Mouse (Mus musculus): ENCODE measurements around the gene Mtrf1l. TPM values are rescaled to one million over a fixed set of nuclear protein-coding genes. Genes with fewer than 3 reads are reported as not detected.
A peak's percentile ranks its signal among the peaks of the same experiment; 100 is the strongest.

The Mtrf1l gene
- polyA plus RNA-seq, 1 experiment from 2014 or later = 8.4 TPM

DNA sequence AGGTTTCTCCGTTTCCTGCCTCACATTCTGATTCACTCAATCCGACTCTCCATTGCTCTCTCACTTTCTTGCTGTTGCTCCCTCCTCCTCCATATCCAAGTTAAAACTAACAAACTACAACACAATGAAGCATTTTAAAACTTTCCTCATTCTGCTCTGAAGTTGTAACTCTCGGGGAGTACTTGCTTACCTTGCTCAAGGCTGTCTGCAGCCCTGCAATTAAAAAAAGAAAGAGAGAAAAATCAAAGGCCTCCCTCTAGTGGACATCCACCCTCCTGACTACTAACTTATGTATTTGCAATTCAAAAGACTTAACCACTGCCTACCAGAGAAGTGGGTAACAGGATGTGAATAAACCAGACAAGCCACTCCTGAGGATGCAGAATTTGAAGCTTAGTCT is 1.1 kb upstream of the Mtrf1l start:
- no peaks in the 10 kb centered on the region for H3K36me3 ChIP-seq (ENCODE audit: control insufficient read depth, insufficient read depth, low read length)
- H3K4me3 ChIP-seq (ENCODE audit: low read depth, low read length) = peak overlapping the region; percentile 84
- no peak for ATAC-seq (ENCODE audit: low FRiP score, low TSS enrichment)
- peak; percentile 43 for DNase-seq (ENCODE audit: low spot score)
- H3K27ac ChIP-seq (replicated peaks) = peak overlapping the region; percentile 83
- 0% methylated on average over 3 of the region's 3 CpGs for WGBS
- H3K27me3 ChIP-seq (ENCODE audit: control insufficient read depth, insufficient read depth, low read length) = no peaks in the 10 kb centered on the region
- peak overlapping the region; percentile 77 for H3K4me2 ChIP-seq (replicated peaks; ENCODE audit: low read depth)
- H3K4me1 ChIP-seq (replicated peaks; ENCODE audit: control insufficient read depth, insufficient read depth) = peaks cover 6% of the 10 kb centered on the region; the same call in 1 of the 2 replicates
- no peaks in the 10 kb centered on the region for H3K9me3 ChIP-seq (ENCODE audit: control insufficient read depth, low read length)
- H3K9ac ChIP-seq (ENCODE audit: low read length) = peak overlapping the region; percentile 45
- TF ChIP-seq EP300 (optimal IDR thresholded peaks at IDR 0.05) (no peak), CTCF (IDR thresholded peaks at IDR 0.05; ENCODE audit: low read depth) (peak; percentile 81)

DNA sequence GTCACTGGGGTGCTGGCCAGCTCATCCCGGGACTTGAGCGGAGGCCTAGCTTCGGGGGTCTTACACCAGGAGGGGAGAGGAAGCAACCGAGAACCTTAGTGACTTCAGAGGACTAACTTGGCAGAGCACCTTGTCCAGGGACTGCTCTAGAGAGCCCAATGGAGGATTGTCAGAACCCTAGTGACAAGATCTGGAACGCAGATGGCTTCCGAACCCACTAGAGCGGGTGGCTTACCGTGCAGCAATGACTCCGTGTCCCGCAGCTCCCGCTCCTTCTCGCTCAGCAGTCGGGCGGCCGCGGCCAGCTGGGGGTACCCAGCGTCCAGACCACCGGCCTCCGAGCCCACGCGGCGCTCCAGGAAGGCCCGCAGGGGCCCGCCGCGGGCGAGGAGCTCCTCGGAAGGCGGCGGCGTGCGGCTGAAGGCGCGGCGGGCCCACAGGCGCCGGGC is 395 bp downstream of the Mtrf1l start:
- TF ChIP-seq EP300 (optimal IDR thresholded peaks at IDR 0.05) = no peak
- TF ChIP-seq CTCF (IDR thresholded peaks at IDR 0.05; ENCODE audit: low read depth) = no peak
- peak; percentile 18 for ATAC-seq (ENCODE audit: low FRiP score, low TSS enrichment)
- no peaks in the 10 kb centered on the region for H3K27me3 ChIP-seq (ENCODE audit: control insufficient read depth, insufficient read depth, low read length)

DNA sequence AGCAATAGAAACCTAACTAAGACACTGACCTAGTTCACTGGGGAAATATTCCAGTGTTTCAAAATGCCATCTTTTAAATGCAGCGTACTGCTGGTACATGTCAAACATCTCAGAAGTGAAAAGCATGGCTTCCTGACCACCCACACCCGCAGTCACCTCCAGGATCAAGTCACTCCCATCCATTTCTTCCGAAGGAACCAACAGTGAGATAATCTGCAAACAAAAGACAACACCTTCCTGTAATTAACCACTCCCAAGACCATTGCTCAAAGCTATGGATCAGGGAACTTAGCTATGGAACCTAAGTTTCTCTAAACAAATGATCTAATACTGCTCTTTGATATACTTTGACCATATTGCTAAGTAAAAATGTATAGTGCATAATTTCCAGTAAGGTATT is 4.9 kb downstream of the Mtrf1l start:
- ATAC-seq (ENCODE audit: low FRiP score, low TSS enrichment) = no peak
- DNase-seq (ENCODE audit: low spot score) = no peak
- H3K9me3 ChIP-seq (ENCODE audit: control insufficient read depth, low read length) = no peaks in the 10 kb centered on the region
- H3K4me3 ChIP-seq (ENCODE audit: low read depth, low read length) = no peak overlapping the region
- H3K9ac ChIP-seq (ENCODE audit: low read length) = no peak overlapping the region
- H3K36me3 ChIP-seq (ENCODE audit: control insufficient read depth, insufficient read depth, low read length) = peaks cover 12% of the 10 kb centered on the region
- H3K4me2 ChIP-seq (replicated peaks; ENCODE audit: low read depth) = no peak overlapping the region
- WGBS = 77% methylated on average over 3 of the region's 3 CpGs
- H3K4me1 ChIP-seq (replicated peaks; ENCODE audit: control insufficient read depth, insufficient read depth) = peaks cover 6% of the 10 kb centered on the region; the same call in 1 of the 2 replicates
- no peaks in the 10 kb centered on the region for H3K27me3 ChIP-seq (ENCODE audit: control insufficient read depth, insufficient read depth, low read length)
- H3K27ac ChIP-seq (replicated peaks) = no peak overlapping the region
- no peak for TF ChIP-seq CTCF (IDR thresholded peaks at IDR 0.05; ENCODE audit: low read depth)

More for the DNA sequence above, 395 bp downstream of the Mtrf1l start:
- peak overlapping the region; percentile 95 for H3K9ac ChIP-seq (ENCODE audit: low read length)
- DNase-seq (ENCODE audit: low spot score) = no peak
- under 1% methylated on average over 36 of the region's 37 CpGs for WGBS
- peak overlapping the region; percentile 95 for H3K27ac ChIP-seq (replicated peaks)
- no peaks in the 10 kb centered on the region for H3K9me3 ChIP-seq (ENCODE audit: control insufficient read depth, low read length)
- peak overlapping the region; percentile 84 for H3K4me3 ChIP-seq (ENCODE audit: low read depth, low read length)
- H3K36me3 ChIP-seq (ENCODE audit: control insufficient read depth, insufficient read depth, low read length) = no peaks in the 10 kb centered on the region
- peak overlapping the region; percentile 64 for H3K4me2 ChIP-seq (replicated peaks; ENCODE audit: low read depth)
- peaks cover 6% of the 10 kb centered on the region; the same call in 1 of the 2 replicates for H3K4me1 ChIP-seq (replicated peaks; ENCODE audit: control insufficient read depth, insufficient read depth)

DNA sequence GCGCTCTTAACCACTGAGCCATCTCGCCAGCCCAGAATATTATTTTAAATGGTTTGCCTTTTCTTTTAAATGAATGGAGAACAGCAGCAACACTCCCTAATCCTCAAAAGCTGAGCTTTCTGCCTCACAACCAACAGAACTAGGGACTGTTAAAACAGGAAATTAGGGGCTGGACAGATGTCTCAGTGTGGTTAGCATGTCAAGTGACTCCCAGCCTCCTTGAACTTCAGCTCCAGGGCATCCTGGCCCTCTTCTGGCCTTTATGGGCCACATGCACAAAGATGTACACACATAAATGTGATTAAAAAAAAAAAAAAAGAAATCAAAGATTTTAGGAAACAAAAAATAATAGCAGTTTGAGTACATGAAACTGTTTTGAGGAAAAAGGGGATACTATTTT is 7.7 kb downstream of the Mtrf1l start:
- H3K9me3 ChIP-seq (ENCODE audit: control insufficient read depth, low read length) = no peaks in the 10 kb centered on the region
- no peaks in the 10 kb centered on the region for H3K4me1 ChIP-seq (replicated peaks; ENCODE audit: control insufficient read depth, insufficient read depth)
- TF ChIP-seq EP300 (optimal IDR thresholded peaks at IDR 0.05) = no peak
- TF ChIP-seq CTCF (IDR thresholded peaks at IDR 0.05; ENCODE audit: low read depth) = no peak
- no peak overlapping the region for H3K4me2 ChIP-seq (replicated peaks; ENCODE audit: low read depth)
- no peaks in the 10 kb centered on the region for H3K27me3 ChIP-seq (ENCODE audit: control insufficient read depth, insufficient read depth, low read length)
- no peak overlapping the region for H3K9ac ChIP-seq (ENCODE audit: low read length)
- H3K4me3 ChIP-seq (ENCODE audit: low read depth, low read length) = no peak overlapping the region
- peaks cover 19% of the 10 kb centered on the region for H3K36me3 ChIP-seq (ENCODE audit: control insufficient read depth, insufficient read depth, low read length)
- ATAC-seq (ENCODE audit: low FRiP score, low TSS enrichment) = no peak
- WGBS = 100% methylated on average over 2 of the region's 2 CpGs
- DNase-seq (ENCODE audit: low spot score) = no peak
- H3K27ac ChIP-seq (replicated peaks) = no peak overlapping the region

DNA sequence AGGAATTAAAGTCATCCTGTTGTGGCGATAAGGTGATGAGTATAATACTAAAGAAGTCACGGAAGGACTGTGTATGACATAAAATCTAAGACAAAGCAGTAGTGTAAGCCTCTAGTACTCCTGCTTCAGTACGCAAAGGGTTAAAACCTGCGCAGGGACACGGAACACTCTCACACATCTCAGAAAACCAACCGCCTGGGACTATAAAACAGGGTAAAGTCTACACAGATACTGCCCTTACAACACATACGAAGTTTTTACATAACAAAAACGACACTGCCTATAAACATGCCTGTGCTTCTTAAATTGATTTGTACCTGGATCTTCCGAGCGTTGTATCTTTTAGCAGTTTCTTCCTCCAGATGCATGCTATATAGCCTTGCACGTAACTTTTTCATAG is 10.0 kb downstream of the Mtrf1l start:
- ATAC-seq (ENCODE audit: low FRiP score, low TSS enrichment) (no peak), DNase-seq (ENCODE audit: low spot score) (no peak)
- H3K4me1 ChIP-seq (replicated peaks; ENCODE audit: control insufficient read depth, insufficient read depth) = no peaks in the 10 kb centered on the region
- no peak overlapping the region for H3K27ac ChIP-seq (replicated peaks)
- WGBS = 90% methylated on average over 11 of the region's 11 CpGs
- H3K36me3 ChIP-seq (ENCODE audit: control insufficient read depth, insufficient read depth, low read length) = peaks cover 19% of the 10 kb centered on the region
- H3K4me3 ChIP-seq (ENCODE audit: low read depth, low read length) = no peak overlapping the region
- no peak overlapping the region for H3K4me2 ChIP-seq (replicated peaks; ENCODE audit: low read depth)
- no peaks in the 10 kb centered on the region for H3K27me3 ChIP-seq (ENCODE audit: control insufficient read depth, insufficient read depth, low read length)
- H3K9me3 ChIP-seq (ENCODE audit: control insufficient read depth, low read length) = no peaks in the 10 kb centered on the region
- TF ChIP-seq EP300 (optimal IDR thresholded peaks at IDR 0.05) (no peak), CTCF (IDR thresholded peaks at IDR 0.05; ENCODE audit: low read depth) (no peak)
- no peak overlapping the region for H3K9ac ChIP-seq (ENCODE audit: low read length)

DNA sequence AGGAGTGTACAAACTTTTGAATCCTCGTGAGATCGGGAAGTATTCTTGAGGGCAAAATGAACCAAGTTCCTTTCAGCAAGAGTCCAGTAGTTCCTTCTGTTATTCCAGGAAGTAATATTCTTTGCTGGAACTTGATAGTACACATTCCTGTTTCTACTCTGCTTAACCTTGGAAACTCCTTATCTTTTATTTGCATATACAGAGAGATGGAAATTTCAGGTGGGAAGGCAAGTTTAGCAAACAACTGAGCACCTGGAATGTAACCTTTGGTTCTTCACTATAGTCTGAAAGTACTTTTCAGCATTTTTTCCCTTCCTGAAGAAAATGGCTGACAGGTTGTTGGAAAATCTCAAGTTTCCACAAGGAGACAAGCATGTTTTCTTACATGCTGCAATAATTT is 16.0 kb downstream of the Mtrf1l start:
- H3K27ac ChIP-seq (replicated peaks) = peak overlapping the region; percentile 58
- no peak overlapping the region for H3K4me2 ChIP-seq (replicated peaks; ENCODE audit: low read depth)
- WGBS = 52% methylated on average over 2 of the region's 2 CpGs
- H3K9ac ChIP-seq (ENCODE audit: low read length) = no peak overlapping the region
- DNase-seq (ENCODE audit: low spot score) = no peak
- no peak; the same call in 1 of the 2 replicates for ATAC-seq (ENCODE audit: low FRiP score, low TSS enrichment)
- TF ChIP-seq CTCF (IDR thresholded peaks at IDR 0.05; ENCODE audit: low read depth) = no peak
- TF ChIP-seq EP300 (optimal IDR thresholded peaks at IDR 0.05) = no peak
- no peaks in the 10 kb centered on the region for H3K9me3 ChIP-seq (ENCODE audit: control insufficient read depth, low read length)
- H3K4me1 ChIP-seq (replicated peaks; ENCODE audit: control insufficient read depth, insufficient read depth) = 0 out of 2 replicates have a peak, but pooled peaks cover 4% of the 10 kb centered on the region
- H3K36me3 ChIP-seq (ENCODE audit: control insufficient read depth, insufficient read depth, low read length) = no peaks in the 10 kb centered on the region; the same call in 1 of the 2 replicates
- no peak overlapping the region for H3K4me3 ChIP-seq (ENCODE audit: low read depth, low read length)
- H3K27me3 ChIP-seq (ENCODE audit: control insufficient read depth, insufficient read depth, low read length) = no peaks in the 10 kb centered on the region

Measured in stomach, postnatal 0 days (tissue).